Mouse (Mus musculus): Measurements from ENCODE around the gene Caprin2. TPM values are rescaled to one million over a fixed set of nuclear protein-coding genes. Genes with fewer than 3 reads are reported as not detected.
A peak's percentile ranks its signal among the peaks of the same experiment; 100 is the strongest.

The Caprin2 gene
- total RNA-seq, 2 experiments from 2014 or later: 7.2 TPM

GRCm38 (mm10) chr6:148845629-148846028 lies 50.4 kb downstream of the Caprin2 start:
- no peak for DNase-seq (ENCODE audit: low spot score in 2 of 2)

- no peak for DNase-seq (ENCODE audit: low spot score in 2 of 2)
Measured at GRCm38 (mm10) chr6:148841760-148842159, 54.3 kb downstream of the Caprin2 start.

- DNase-seq (ENCODE audit: low spot score in 2 of 2): no peak
Measured at GRCm38 (mm10) chr6:148838460-148838859, 57.6 kb downstream of the Caprin2 start.

- no peak for DNase-seq (ENCODE audit: low spot score in 2 of 2)
Measured at GRCm38 (mm10) chr6:148831728-148832121, 64.3 kb downstream of the Caprin2 start.

- peak; percentile 96 to 98 for DNase-seq (ENCODE audit: low spot score in 2 of 2)
Measured at GRCm38 (mm10) chr6:148830748-148831727, 65.0 kb downstream of the Caprin2 start, which contains the start of gene Ipo8. Gene Ipo8, minus strand, starts transcription at chr6:148831467.

GRCm38 (mm10) chr6:148830355-148830747 lies 65.7 kb downstream of the Caprin2 start:
- DNase-seq (ENCODE audit: low spot score in 2 of 2): no peak

GRCm38 (mm10) chr6:148826119-148826518 lies 69.9 kb downstream of the Caprin2 start:
- no peak for DNase-seq (ENCODE audit: low spot score in 2 of 2)

- no peak for DNase-seq (ENCODE audit: low spot score in 2 of 2)
Measured at GRCm38 (mm10) chr6:148818624-148819343, 77.3 kb downstream of the Caprin2 start.

GRCm38 (mm10) chr6:148816751-148817150 lies 79.3 kb downstream of the Caprin2 start:
- no peak for DNase-seq (ENCODE audit: low spot score in 2 of 2)

GRCm38 (mm10) chr6:148811117-148811516 lies 84.9 kb downstream of the Caprin2 start:
- no peak for DNase-seq (ENCODE audit: low spot score in 2 of 2)

GRCm38 (mm10) chr6:148799773-148800172 lies 96.3 kb downstream of the Caprin2 start:
- DNase-seq (ENCODE audit: low spot score in 2 of 2): no peak

GRCm38 (mm10) chr6:148795145-148795544 lies 100.9 kb downstream of the Caprin2 start:
- DNase-seq (ENCODE audit: low spot score in 2 of 2): peak; percentile 34 to 67

Other genes starting within 250 kb of the Caprin2 start
- 10 to 100 TPM; 47.3 to 51.2 TPM for gene Ipo8, start 64.8 kb downstream of the Caprin2 start, total RNA-seq (2021)
- 1 to 10 TPM; 1.8 to 3.2 TPM for gene Sinhcaf, start 50.2 kb upstream of the Caprin2 start, total RNA-seq (2021)
- gene Dennd5b, start 205.4 kb upstream of the Caprin2 start, total RNA-seq (2021): 10 to 100 TPM; 46.7 to 49.3 TPM
- not detected for gene Gm10203, start 233.9 kb upstream of the Caprin2 start, total RNA-seq (2021)
- gene Etfbkmt, start 243.6 kb upstream of the Caprin2 start, total RNA-seq (2021): 1 to 10 TPM; 2.9 to 3.6 TPM

All from layer of hippocampus, adult 18-20 months (tissue).